9 mouse cellular contexts compared by ENCODE assay signal in the genomic region with DNA sequence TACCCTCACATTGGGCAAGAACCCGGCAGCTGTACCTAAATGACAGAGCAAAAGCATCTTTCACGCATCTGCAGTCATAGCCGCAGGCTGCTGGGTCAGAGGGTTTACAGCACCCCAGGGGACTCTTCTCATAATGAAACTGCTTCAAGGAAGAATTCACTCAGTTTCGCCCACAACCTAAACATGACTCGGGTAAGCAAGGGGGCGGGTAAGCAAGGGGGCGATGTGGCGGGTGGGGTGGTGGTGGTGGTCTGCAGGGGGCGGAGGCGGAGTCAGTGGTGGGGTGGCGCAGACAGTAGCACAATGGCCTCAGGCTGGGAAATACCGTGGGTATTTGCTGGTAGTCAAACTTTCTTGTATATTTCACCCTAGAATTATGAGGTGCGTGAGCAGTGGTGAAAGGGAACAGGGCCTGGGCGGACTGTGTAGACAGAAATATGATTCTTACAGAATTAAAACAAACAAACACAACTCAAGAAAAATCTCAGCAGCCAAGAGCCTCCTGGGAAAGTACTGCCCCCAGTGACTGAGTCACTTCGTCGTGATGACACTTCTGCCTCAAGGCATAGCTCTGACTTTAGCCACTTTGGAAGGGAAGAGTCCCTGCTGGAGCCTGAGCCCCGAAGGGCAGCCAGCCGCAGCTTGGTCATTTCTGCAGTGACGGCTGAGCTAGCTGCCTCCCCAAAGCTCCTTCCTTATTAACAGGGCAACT. TPM values are rescaled to one million over a fixed set of nuclear protein-coding genes. Genes with fewer than 3 reads are reported as not detected.
DNase-seq lines count a peak whose midpoint lies in the region; ATAC-seq and TF ChIP-seq lines count a peak whose summit lies in the region.
"Had no signal": no experiment of that assay in that cellular context is flagged by ENCODE, and none has a peak within 500 bp of the region (broad histone marks: within the 10 kb centered on the region; RNA-seq: fewer than 3 reads in every experiment).

No protein-coding gene starts in this region.

- H3K4me1 ChIP-seq in kidney, embryonic 14.5 days (ENCODE audit: control insufficient read depth, insufficient read depth, low read length): 0 out of 2 replicates have a peak, but pooled peaks cover 3% of the 10 kb centered on the region
- peaks cover 13% of the 10 kb centered on the region for H3K4me1 ChIP-seq in forebrain, embryonic 12.5 days
- no peaks in the 10 kb centered on the region for H3K4me1 ChIP-seq in kidney, postnatal 0 days (replicated peaks; ENCODE audit: insufficient read depth, low read length)
- H3K4me1 ChIP-seq in neural tube, embryonic 15.5 days: peaks cover 14% of the 10 kb centered on the region

- 0 out of 2 replicates have a peak overlapping the region, but pooled peaks have one; percentile 28 for H3K9ac ChIP-seq in kidney, embryonic 14.5 days (ENCODE audit: low read depth, low read length)
- H3K9ac ChIP-seq in forebrain, embryonic 12.5 days: no peak overlapping the region
- no peak overlapping the region for H3K9ac ChIP-seq in kidney, postnatal 0 days (ENCODE audit: low read depth, low read length)
- H3K9ac ChIP-seq in neural tube, embryonic 15.5 days (replicated peaks): no peak overlapping the region
- H3K9ac ChIP-seq: liver, embryonic 14.5 days had no signal

- no peak for TF ChIP-seq CTCF in kidney, postnatal 0 days (IDR thresholded peaks at IDR 0.05; ENCODE audit: low read depth)

- no peaks in the 10 kb centered on the region for H3K9me3 ChIP-seq in kidney, embryonic 14.5 days (ENCODE audit: control insufficient read depth, low read length)
- peaks cover 2% of the 10 kb centered on the region; the same call in 1 of the 2 replicates for H3K9me3 ChIP-seq in forebrain, embryonic 12.5 days
- no peaks in the 10 kb centered on the region for H3K9me3 ChIP-seq in kidney, postnatal 0 days (replicated peaks; ENCODE audit: low read length)
- H3K9me3 ChIP-seq in neural tube, embryonic 15.5 days (replicated peaks): no peaks in the 10 kb centered on the region

- no peaks in the 10 kb centered on the region for H3K36me3 ChIP-seq in kidney, embryonic 14.5 days (ENCODE audit: control insufficient read depth, insufficient read depth, low read length)
- no peaks in the 10 kb centered on the region for H3K36me3 ChIP-seq in forebrain, embryonic 12.5 days (replicated peaks)
- H3K36me3 ChIP-seq in kidney, postnatal 0 days (ENCODE audit: insufficient read depth, low read length): no peaks in the 10 kb centered on the region
- no peaks in the 10 kb centered on the region for H3K36me3 ChIP-seq in neural tube, embryonic 15.5 days

- ATAC-seq in kidney, embryonic 14.5 days (ENCODE audit: low FRiP score, low TSS enrichment): peak; percentile 40; the same call in 1 of the 2 replicates
- ATAC-seq in forebrain, embryonic 12.5 days (ENCODE audit: low FRiP score): peak; percentile 41; the same call in 1 of the 2 replicates
- 0 out of 2 replicates have a peak, but pooled peaks have one; percentile 25 for ATAC-seq in kidney, postnatal 0 days (replicated peaks; ENCODE audit: low FRiP score, low read depth)
- ATAC-seq in neural tube, embryonic 15.5 days (ENCODE audit: low FRiP score): peak; percentile 73
- ATAC-seq in activated CD4-positive, CD25-positive, alpha-beta regulatory T cell, adult 4 months: no peak

- no peak overlapping the region for H3K27ac ChIP-seq in kidney, embryonic 14.5 days (ENCODE audit: low read depth, low read length)
- H3K27ac ChIP-seq in forebrain, embryonic 12.5 days: no peak overlapping the region
- H3K27ac ChIP-seq in kidney, postnatal 0 days: peak overlapping the region; percentile 39; the same call in 1 of the 2 replicates
- H3K27ac ChIP-seq in neural tube, embryonic 15.5 days (replicated peaks): no peak overlapping the region
- H3K27ac ChIP-seq: liver, embryonic 14.5 days had no signal

- DNase-seq in kidney, adult 8-10 months: no peak
- DNase-seq in kidney, postnatal 0 days (ENCODE audit: low spot score): peak; percentile 65
- no peak for DNase-seq in adrenal gland, postnatal 36 days
- DNase-seq in adrenal gland, postnatal 14 days: no peak

- no peak overlapping the region for H3K4me3 ChIP-seq in kidney, embryonic 14.5 days (ENCODE audit: low read length)
- H3K4me3 ChIP-seq in forebrain, embryonic 12.5 days (replicated peaks): no peak overlapping the region
- 0 out of 2 replicates have a peak overlapping the region, but pooled peaks have one; percentile 9 for H3K4me3 ChIP-seq in kidney, postnatal 0 days (replicated peaks; ENCODE audit: low read depth, low read length)
- H3K4me3 ChIP-seq in neural tube, embryonic 15.5 days (replicated peaks): peak overlapping the region; percentile 15

- no peaks in the 10 kb centered on the region for H3K27me3 ChIP-seq in kidney, embryonic 14.5 days (ENCODE audit: control insufficient read depth, insufficient read depth, low read length)
- no peaks in the 10 kb centered on the region for H3K27me3 ChIP-seq in forebrain, embryonic 12.5 days
- H3K27me3 ChIP-seq in kidney, postnatal 0 days (ENCODE audit: insufficient read depth, low read length): no peaks in the 10 kb centered on the region
- H3K27me3 ChIP-seq in neural tube, embryonic 15.5 days (replicated peaks): no peaks in the 10 kb centered on the region

- WGBS in kidney, embryonic 14.5 days: 19% methylated on average over 19 of the region's 19 CpGs
- 19% methylated on average over 19 of the region's 19 CpGs for WGBS in forebrain, embryonic 12.5 days
- WGBS in kidney, postnatal 0 days: 26% methylated on average over 19 of the region's 19 CpGs
- WGBS in neural tube, embryonic 15.5 days: 13% methylated on average over 19 of the region's 19 CpGs

- peak overlapping the region; percentile 19; the same call in 1 of the 2 replicates for H3K4me2 ChIP-seq in kidney, embryonic 14.5 days (replicated peaks; ENCODE audit: low read depth, low read length)
- H3K4me2 ChIP-seq in forebrain, embryonic 12.5 days: peak overlapping the region; percentile 34
- peak overlapping the region; percentile 46 for H3K4me2 ChIP-seq in kidney, postnatal 0 days (ENCODE audit: low read length)
- H3K4me2 ChIP-seq in neural tube, embryonic 15.5 days: peak overlapping the region; percentile 51

RNA-seq across cellular contexts. Expression of a gene that starts 55.8 kb away (rescaled TPM):
- 14.3 and 16.3 TPM in 2 replicates for polyA plus RNA-seq in kidney, embryonic 14.5 days (2014; fragmentation: Nextera tagmentation; extraction: Ambion mirVana)
- polyA plus RNA-seq in forebrain, embryonic 12.5 days (2016; fragmentation: Nextera tagmentation; extraction: Ambion mirVana): 47.3 and 47.5 TPM in 2 replicates
- 11.2 and 11.3 TPM in 2 replicates for polyA plus RNA-seq in kidney, postnatal 0 days (2015; fragmentation: Nextera tagmentation; extraction: Ambion mirVana)
- 17.7 and 21.3 TPM in 2 replicates for polyA plus RNA-seq in neural tube, embryonic 15.5 days (2015; fragmentation: Nextera tagmentation; extraction: Ambion mirVana)
- total RNA-seq in adrenal gland, postnatal 36 days (2021): 1 to 10 TPM; 2.0 to 2.1 TPM
- 3.9 and 5.7 TPM in 2 replicates for total RNA-seq in adrenal gland, postnatal 14 days (2021)
- 1 to 10 TPM; 2.1 to 2.5 TPM for polyA plus RNA-seq in activated CD4-positive, CD25-positive, alpha-beta regulatory T cell, adult 4 months (2017; shearing (Covaris generic))

Comparison
In these comparisons a context has a peak if more than half of its experiments do, and no peak if none do; other contexts are left out.
1. H3K4me3 ChIP-seq: peak in kidney, postnatal 0 days (single experiment) and neural tube, embryonic 15.5 days (single experiment); none in kidney, embryonic 14.5 days (single experiment) and forebrain, embryonic 12.5 days (single experiment).
2. Peak in every context shown above with its lines, with median percentiles within 50 percentile points of each other: H3K4me2 ChIP-seq.